ENCODE assay signal across 8 mouse cellular contexts in genomic region chrX:41911390-41912060, GRCm38 (mm10). TPM values are rescaled to one million over a fixed set of nuclear protein-coding genes. Genes with fewer than 3 reads are reported as not detected.
A peak's percentile ranks its signal among the peaks of the same experiment; 100 is the strongest.
DNase-seq lines count a peak whose midpoint lies in the region; ATAC-seq lines count a peak whose summit lies in the region.

No protein-coding gene starts in this region.

- H3K9me3 ChIP-seq in hindbrain, embryonic 16.5 days (ENCODE audit: control insufficient read depth, low read length), result no peaks in the 10 kb centered on the region

- peak overlapping the region; percentile 68 for H3K9ac ChIP-seq in hindbrain, embryonic 16.5 days (ENCODE audit: low read depth, low read length)

- H3K4me2 ChIP-seq in hindbrain, embryonic 16.5 days (ENCODE audit: low read length), result peak overlapping the region; percentile 71

- H3K36me3 ChIP-seq in hindbrain, embryonic 16.5 days (ENCODE audit: control insufficient read depth, insufficient read depth, low read length), result no peaks in the 10 kb centered on the region
- H3K36me3 ChIP-seq in macrophage (ENCODE audit: inconsistent target), result no peaks in the 10 kb centered on the region

- peaks cover 8% of the 10 kb centered on the region for H3K4me1 ChIP-seq in hindbrain, embryonic 16.5 days (ENCODE audit: control insufficient read depth, insufficient read depth, low read depth, low read length)

- peak; percentile 98 for ATAC-seq in hindbrain, embryonic 16.5 days

- WGBS in hindbrain, embryonic 16.5 days, result 18% methylated on average over 42 of the region's 59 CpGs
- 26% methylated on average over 51 of the region's 59 CpGs for WGBS in macrophage (ENCODE audit: missing documents)

- peak overlapping the region; percentile 70 for H3K27ac ChIP-seq in hindbrain, embryonic 16.5 days (ENCODE audit: low read depth, low read length)
- H3K27ac ChIP-seq in macrophage, result peak overlapping the region; percentile 51

- H3K79me2 ChIP-seq in macrophage (ENCODE audit: inconsistent target), result peaks cover 49% of the 10 kb centered on the region

- no peaks in the 10 kb centered on the region for H3K27me3 ChIP-seq in hindbrain, embryonic 16.5 days (replicated peaks; ENCODE audit: control insufficient read depth, insufficient read depth, low read length)

- peak; percentile 87 for DNase-seq in R1 (ENCODE audit: low read depth, low spot score)
- peak; percentile 85 to 89 for DNase-seq in cerebellum, postnatal 25 days
- DNase-seq in frontal cortex, postnatal 36 days (ENCODE audit: low spot score in 2 of 2), result peak; percentile 81 to 90
- DNase-seq in left cerebral cortex, adult 18-20 months (ENCODE audit: low spot score in 2 of 2), result peak; percentile 83 to 86
- peak; percentile 90 for DNase-seq in right cerebral cortex, adult 18-20 months
- peak; percentile 34 for DNase-seq in urinary bladder, postnatal 10 days (ENCODE audit: low spot score)

- peak overlapping the region; percentile 64 for H3K4me3 ChIP-seq in hindbrain, embryonic 16.5 days (ENCODE audit: low read length)
- peak overlapping the region; percentile 66 for H3K4me3 ChIP-seq in macrophage (ENCODE audit: inconsistent target)

RNA-seq across cellular contexts. Expression of gene Thoc2, which starts 8.9 kb away (rescaled TPM):
- 63.7 and 70.3 TPM in 2 replicates for polyA plus RNA-seq in hindbrain, embryonic 16.5 days (2015; fragmentation: Nextera tagmentation; extraction: Ambion mirVana)
- total RNA-seq in left cerebral cortex, adult 18-20 months (2021), result 10 to 100 TPM; 35.7 to 56.8 TPM
- total RNA-seq in macrophage (2018; cell fraction: chromatin; rRNA removed), result 100 to 1,000 TPM; 307 to 465 (median 376) TPM
- 10 to 100 TPM; 22.2 to 49.6 (median 34.2) TPM for total RNA-seq in macrophage (2018; cell fraction: cytosol; rRNA removed)
- total RNA-seq in macrophage (2018; cell fraction: nucleus; rRNA removed), result 100 to 1,000 TPM; 110 to 252 (median 197) TPM
- 25.9 to 42.5 TPM (median 37.3 TPM) in 3 replicates for polyA plus RNA-seq in macrophage (2018)

Comparison
In these comparisons a context has a peak if more than half of its experiments do, and no peak if none do; other contexts are left out.
1. Peak in every context shown above with its lines: DNase-seq, ATAC-seq, H3K4me3 ChIP-seq and H3K27ac ChIP-seq.
2. DNase-seq: peak in every context shown above with its lines; median percentile 90 in right cerebral cortex, adult 18-20 months; 87 in R1; 87 in cerebellum, postnatal 25 days; 86 in frontal cortex, postnatal 36 days; 84 in left cerebral cortex, adult 18-20 months; 34 in urinary bladder, postnatal 10 days.